Mouse (Mus musculus): ENCODE data around the gene Ankrd28. TPM values are rescaled to one million over a fixed set of nuclear protein-coding genes. Genes with fewer than 3 reads are reported as not detected.

Gene Ankrd28
- polyA plus RNA-seq, 1 experiment from 2014 or later, result 3.5 TPM

DNA sequence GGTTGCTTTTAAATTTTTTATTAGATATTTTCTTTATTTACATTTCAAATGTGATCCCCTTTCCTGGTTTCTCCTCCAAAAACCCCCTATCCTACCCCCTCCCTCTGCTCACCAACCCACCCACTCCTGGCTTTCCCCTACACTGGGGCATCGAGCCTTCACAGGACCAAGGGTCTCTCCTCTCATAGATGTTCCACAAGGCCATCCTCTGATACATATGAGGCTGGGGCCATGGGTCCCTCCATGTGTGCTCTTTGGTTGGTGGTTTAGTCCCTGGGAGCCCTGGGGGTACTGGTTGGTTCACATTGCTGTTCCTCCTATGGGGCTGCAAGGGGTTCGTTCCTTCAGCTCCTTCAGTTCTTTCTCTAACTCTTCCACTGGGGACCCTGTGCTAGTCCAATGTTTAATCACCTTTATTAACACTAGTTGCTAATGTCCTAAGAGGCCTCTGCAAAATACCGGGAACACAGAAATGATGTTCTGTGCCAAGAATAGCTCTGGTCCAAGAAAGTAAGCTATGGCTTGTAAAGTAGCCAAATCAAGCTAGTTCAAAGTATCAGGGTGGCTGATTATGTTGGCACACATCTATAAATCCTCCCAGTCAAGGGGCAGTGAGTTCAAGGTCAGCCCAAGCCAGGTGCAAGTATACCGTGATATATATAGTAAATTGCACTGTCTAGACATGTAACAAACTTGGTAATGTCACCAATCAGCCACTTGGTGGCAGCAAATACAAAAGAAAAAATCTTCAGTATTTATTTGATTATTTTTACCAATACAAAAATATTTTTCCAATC lies 36.3 kb downstream of the Ankrd28 start:
- Histone ChIP-seq H3K36me3 (replicated peaks) (no peaks in the 10 kb centered on the region), H3K9me3 (replicated peaks) (no peaks in the 10 kb centered on the region), H3K27me3 (no peaks in the 10 kb centered on the region), H3K4me3 (replicated peaks) (no peak overlapping the region), H3K9ac (no peak overlapping the region), H3K4me1 (replicated peaks) (peaks cover 14% of the 10 kb centered on the region), H3K27ac (replicated peaks) (no peak overlapping the region), H3K4me2 (no peak overlapping the region)
- WGBS (ENCODE audit: insufficient replicate concordance), result 62% methylated on average over 4 of the region's 4 CpGs
- ATAC-seq (ENCODE audit: insufficient read depth), result peak; percentile 54; the same call in 1 of the 2 replicates

DNA sequence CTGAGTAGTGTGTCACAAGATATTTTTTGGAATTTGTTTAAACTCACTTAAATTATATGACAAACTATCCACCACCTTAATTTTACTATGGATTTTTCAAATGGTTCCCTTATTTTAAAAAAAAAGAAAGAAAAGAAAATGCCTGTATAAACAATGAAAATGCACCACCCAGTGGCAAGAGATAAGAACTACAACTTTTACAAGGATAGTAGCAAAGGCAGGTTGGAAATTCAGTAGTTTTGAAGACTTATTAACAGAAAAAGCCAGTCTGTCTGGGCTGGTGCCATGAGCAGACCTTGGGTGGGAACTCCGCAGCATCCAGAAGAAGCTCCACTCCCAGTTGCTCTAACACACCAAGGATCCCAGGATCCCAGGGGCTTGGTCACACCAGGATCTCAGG lies 39.7 kb downstream of the Ankrd28 start:
- Histone ChIP-seq H3K4me1 (replicated peaks) (peaks cover 11% of the 10 kb centered on the region), H3K4me2 (no peak overlapping the region), H3K4me3 (replicated peaks) (no peak overlapping the region), H3K27ac (replicated peaks) (no peak overlapping the region), H3K9me3 (replicated peaks) (no peaks in the 10 kb centered on the region), H3K27me3 (no peaks in the 10 kb centered on the region), H3K9ac (no peak overlapping the region), H3K36me3 (replicated peaks) (no peaks in the 10 kb centered on the region)
- WGBS (ENCODE audit: insufficient replicate concordance), result 26% methylated on average over 1 of the region's 1 CpGs
- no peak for ATAC-seq (ENCODE audit: insufficient read depth)

DNA sequence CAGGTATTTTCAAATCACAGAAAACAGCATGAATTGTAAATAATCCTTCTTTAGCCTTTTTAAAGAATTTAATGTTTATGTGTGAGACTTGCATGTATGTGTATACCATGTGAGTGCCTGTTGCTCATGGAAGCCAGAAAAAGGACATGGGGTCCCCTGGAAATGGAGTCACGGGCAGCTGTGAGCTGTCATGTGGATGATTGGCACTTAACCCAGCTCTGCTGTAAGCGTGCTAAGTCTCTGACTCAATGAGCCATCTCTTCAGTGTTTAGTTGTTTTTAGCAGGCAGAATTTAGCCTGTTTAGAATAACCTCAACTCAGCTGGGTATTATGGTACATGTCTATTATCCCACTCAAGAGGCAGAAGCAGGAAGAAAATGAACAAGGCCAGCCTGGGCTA lies 43.5 kb downstream of the Ankrd28 start:
- Histone ChIP-seq H3K27me3 (no peaks in the 10 kb centered on the region), H3K9ac (no peak overlapping the region), H3K36me3 (replicated peaks) (no peaks in the 10 kb centered on the region), H3K27ac (replicated peaks) (no peak overlapping the region), H3K9me3 (replicated peaks) (no peaks in the 10 kb centered on the region), H3K4me3 (replicated peaks) (no peak overlapping the region), H3K4me2 (no peak overlapping the region), H3K4me1 (replicated peaks) (peaks cover 15% of the 10 kb centered on the region)
- no peak for ATAC-seq (ENCODE audit: insufficient read depth)
- 70% methylated on average over 2 of the region's 2 CpGs for WGBS (ENCODE audit: insufficient replicate concordance)

DNA sequence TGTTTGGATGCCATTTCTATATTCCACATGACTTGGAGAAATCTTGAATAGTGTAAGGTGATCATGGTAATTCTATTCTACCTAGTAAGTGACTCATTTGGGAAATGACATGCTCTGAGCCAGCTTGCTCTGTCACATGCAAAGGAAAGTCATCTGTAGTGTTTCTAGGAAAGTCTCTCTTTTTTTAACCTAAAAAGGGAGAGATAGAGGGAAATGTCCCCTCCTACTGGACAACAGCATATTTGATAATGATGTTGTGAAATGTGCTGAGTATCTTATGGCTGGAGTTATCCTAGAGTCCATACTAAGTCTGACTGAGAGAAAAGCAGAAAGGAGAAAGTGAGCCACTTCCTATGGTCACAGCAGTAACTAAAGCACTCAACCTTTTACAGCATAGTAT lies 44.8 kb downstream of the Ankrd28 start:
- H3K4me2 ChIP-seq, result no peak overlapping the region
- H3K36me3 ChIP-seq (replicated peaks), result no peaks in the 10 kb centered on the region
- H3K4me1 ChIP-seq (replicated peaks), result peaks cover 27% of the 10 kb centered on the region
- H3K27ac ChIP-seq (replicated peaks), result 0 out of 2 replicates have a peak overlapping the region, but pooled peaks have one; percentile 10
- no peak for ATAC-seq (ENCODE audit: insufficient read depth)
- H3K9ac ChIP-seq, result no peak overlapping the region
- no peak overlapping the region for H3K4me3 ChIP-seq (replicated peaks)
- no peaks in the 10 kb centered on the region for H3K27me3 ChIP-seq
- no peaks in the 10 kb centered on the region for H3K9me3 ChIP-seq (replicated peaks)

DNA sequence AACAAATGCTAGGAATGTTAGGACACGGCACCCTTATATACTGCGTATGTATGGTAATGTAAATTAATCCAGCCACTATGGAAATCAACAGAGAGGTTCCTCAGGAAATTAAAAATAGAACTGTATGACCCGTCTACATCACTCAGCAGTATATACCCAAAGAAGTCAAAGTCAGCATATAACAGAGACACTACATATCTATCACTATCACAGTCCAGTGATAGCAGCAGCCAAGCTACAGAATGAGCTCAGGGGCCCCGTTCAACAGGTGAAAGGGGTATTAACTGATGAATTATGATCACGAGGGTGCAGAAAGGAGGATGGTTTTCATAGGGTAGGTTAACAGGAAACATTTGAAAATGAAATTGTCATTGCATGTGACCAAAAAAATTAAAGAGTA lies 45.5 kb downstream of the Ankrd28 start:
- WGBS (ENCODE audit: insufficient replicate concordance), result 51% methylated on average over 5 of the region's 5 CpGs
- no peaks in the 10 kb centered on the region for H3K36me3 ChIP-seq (replicated peaks)
- H3K4me1 ChIP-seq (replicated peaks), result peaks cover 27% of the 10 kb centered on the region
- H3K27me3 ChIP-seq, result no peaks in the 10 kb centered on the region
- peak overlapping the region; percentile 20; the same call in 1 of the 2 replicates for H3K27ac ChIP-seq (replicated peaks)
- no peak overlapping the region for H3K9ac ChIP-seq
- ATAC-seq (ENCODE audit: insufficient read depth), result no peak
- no peaks in the 10 kb centered on the region for H3K9me3 ChIP-seq (replicated peaks)
- peak overlapping the region; percentile 11; the same call in 1 of the 2 replicates for H3K4me2 ChIP-seq
- H3K4me3 ChIP-seq (replicated peaks), result no peak overlapping the region

DNA sequence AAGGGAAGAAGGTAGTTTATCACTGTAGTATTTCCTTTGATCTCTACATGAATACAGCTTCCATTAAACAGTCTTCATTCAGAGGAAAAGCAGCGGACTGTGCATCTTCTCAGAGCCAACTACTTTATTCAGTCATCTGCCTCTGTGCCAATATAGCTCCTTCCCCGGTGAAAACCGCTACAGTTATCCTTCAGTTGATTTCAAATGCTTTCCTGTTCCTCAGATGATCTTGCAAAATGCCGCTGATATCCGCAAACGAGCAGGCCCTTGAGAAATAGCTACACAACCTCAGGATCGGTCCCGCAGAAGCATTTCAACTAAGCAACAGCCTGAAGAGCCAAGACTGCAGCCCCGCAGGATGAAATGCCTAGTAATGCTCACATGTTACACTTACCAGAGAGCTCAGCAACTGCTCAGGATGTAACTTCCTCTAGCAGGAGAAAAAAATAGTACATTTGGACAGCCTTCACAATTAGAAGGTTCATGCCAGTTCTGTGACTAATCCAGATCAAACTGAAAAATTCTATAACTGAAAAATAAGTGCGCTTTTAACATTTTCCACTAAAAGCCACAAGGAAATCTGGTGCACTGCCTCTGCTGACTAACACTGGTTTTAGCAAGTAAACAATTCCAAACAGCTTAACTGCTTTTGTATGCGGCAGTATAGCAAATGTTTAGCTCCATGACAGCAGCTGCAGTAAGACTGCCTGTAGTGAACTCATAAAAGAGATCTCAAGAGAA lies 49.0 kb downstream of the Ankrd28 start:
- no peaks in the 10 kb centered on the region for H3K36me3 ChIP-seq (replicated peaks)
- H3K27ac ChIP-seq (replicated peaks), result peak overlapping the region; percentile 54
- H3K9me3 ChIP-seq (replicated peaks), result no peaks in the 10 kb centered on the region
- peak overlapping the region; percentile 43 for H3K4me3 ChIP-seq (replicated peaks)
- peak overlapping the region; percentile 61 for H3K4me2 ChIP-seq
- peak overlapping the region; percentile 43; the same call in 1 of the 2 replicates for H3K9ac ChIP-seq
- no peaks in the 10 kb centered on the region for H3K27me3 ChIP-seq
- peaks cover 27% of the 10 kb centered on the region for H3K4me1 ChIP-seq (replicated peaks)
- 13% methylated on average over 11 of the region's 11 CpGs for WGBS (ENCODE audit: insufficient replicate concordance)
- peak; percentile 54; the same call in 1 of the 2 replicates for ATAC-seq (ENCODE audit: insufficient read depth)

DNA sequence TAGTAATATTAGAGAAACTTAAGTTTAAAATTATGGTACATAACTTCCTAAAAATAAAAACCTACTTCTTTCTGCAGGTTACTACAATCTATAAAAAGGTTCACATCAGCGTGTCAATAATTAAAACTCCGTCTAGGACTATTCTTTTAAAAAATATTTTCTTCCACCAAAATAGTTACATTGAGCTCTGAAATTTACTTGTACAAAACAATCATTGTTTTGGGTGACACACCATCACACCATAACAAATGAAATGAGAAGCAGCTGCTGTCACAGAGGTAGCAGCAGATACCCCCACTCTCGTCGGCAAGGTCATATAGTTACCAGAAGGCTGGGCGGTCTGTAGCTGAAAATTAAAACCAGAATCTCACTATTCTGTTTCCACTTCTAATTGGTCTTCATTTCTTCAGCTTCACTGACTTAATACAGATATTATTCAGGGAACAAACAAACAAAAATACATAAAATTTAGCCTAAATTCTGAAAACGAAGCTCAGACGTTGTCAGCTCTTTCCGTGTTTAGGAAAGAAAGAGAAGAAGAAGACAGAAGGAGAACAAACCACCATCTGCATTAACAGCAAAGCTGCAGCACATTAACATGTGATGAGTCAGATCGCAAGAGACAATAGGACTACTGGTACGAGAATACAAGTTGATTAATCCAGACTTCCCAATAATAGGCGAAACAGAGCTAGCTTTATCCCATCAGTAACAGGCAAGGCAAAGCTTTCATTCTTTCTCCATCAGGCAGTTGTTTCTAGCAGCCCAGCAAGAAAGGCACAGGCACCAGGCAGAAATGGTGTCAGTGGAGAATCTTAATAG lies 49.8 kb downstream of the Ankrd28 start:
- Histone ChIP-seq H3K9me3 (replicated peaks) (no peaks in the 10 kb centered on the region), H3K4me3 (replicated peaks) (peak overlapping the region; percentile 43), H3K36me3 (replicated peaks) (no peaks in the 10 kb centered on the region), H3K4me1 (replicated peaks) (peaks cover 24% of the 10 kb centered on the region), H3K4me2 (peak overlapping the region; percentile 61), H3K27me3 (no peaks in the 10 kb centered on the region), H3K27ac (replicated peaks) (peak overlapping the region; percentile 54), H3K9ac (peak overlapping the region; percentile 43)
- 31% methylated on average over 11 of the region's 11 CpGs for WGBS (ENCODE audit: insufficient replicate concordance)
- ATAC-seq (ENCODE audit: insufficient read depth), result no peak

DNA sequence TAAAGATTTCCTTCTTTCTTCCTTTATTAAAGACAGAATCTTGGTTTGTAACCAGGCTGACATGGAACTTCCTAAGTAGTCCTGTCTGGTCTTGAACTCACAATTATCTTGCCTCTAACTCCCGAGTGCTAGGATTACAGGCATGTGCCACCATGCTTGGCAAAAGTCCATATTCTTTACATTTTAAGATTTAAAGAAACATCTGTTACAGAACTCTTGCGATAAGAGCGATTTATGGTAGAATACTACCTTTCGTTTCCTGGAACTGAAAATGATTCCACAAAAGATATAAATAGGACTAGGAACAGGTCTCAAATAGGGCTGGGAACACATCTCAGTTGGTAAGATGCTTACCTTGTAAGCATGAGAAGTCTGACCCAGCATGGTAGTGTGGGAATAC lies 56.9 kb downstream of the Ankrd28 start:
- H3K4me3 ChIP-seq (replicated peaks), result no peak overlapping the region
- no peak overlapping the region for H3K27ac ChIP-seq (replicated peaks)
- H3K27me3 ChIP-seq, result no peaks in the 10 kb centered on the region
- 69% methylated on average over 4 of the region's 4 CpGs for WGBS (ENCODE audit: insufficient replicate concordance)
- H3K4me1 ChIP-seq (replicated peaks), result no peaks in the 10 kb centered on the region; the same call in 1 of the 2 replicates
- no peak for ATAC-seq (ENCODE audit: insufficient read depth)
- H3K9ac ChIP-seq, result no peak overlapping the region
- no peak overlapping the region for H3K4me2 ChIP-seq
- H3K9me3 ChIP-seq (replicated peaks), result no peaks in the 10 kb centered on the region
- no peaks in the 10 kb centered on the region for H3K36me3 ChIP-seq (replicated peaks)

DNA sequence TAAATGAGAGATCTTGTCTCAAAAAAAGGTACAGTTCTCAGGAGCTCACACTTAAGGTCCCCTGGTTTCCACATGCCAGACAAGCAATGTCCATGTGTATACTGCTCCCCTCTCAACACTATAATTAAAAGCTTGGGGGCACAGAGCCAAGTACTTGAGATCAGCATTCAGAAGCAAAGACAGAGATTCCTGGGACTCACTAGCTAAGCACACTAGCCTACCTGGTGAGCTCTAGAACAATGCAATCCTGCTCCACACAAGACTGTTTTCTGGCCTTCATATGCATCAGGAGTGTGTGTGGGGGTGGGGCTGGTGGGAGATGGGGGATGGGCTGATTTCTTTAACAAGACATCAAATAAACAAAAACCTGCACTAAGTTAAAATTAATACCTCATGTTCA lies 58.2 kb downstream of the Ankrd28 start:
- Histone ChIP-seq H3K27ac (replicated peaks) (no peak overlapping the region), H3K4me1 (replicated peaks) (no peaks in the 10 kb centered on the region; the same call in 1 of the 2 replicates), H3K9me3 (replicated peaks) (no peaks in the 10 kb centered on the region), H3K27me3 (no peaks in the 10 kb centered on the region), H3K9ac (no peak overlapping the region), H3K4me2 (no peak overlapping the region), H3K36me3 (replicated peaks) (no peaks in the 10 kb centered on the region), H3K4me3 (replicated peaks) (no peak overlapping the region)
- ATAC-seq (ENCODE audit: insufficient read depth), result no peak

DNA sequence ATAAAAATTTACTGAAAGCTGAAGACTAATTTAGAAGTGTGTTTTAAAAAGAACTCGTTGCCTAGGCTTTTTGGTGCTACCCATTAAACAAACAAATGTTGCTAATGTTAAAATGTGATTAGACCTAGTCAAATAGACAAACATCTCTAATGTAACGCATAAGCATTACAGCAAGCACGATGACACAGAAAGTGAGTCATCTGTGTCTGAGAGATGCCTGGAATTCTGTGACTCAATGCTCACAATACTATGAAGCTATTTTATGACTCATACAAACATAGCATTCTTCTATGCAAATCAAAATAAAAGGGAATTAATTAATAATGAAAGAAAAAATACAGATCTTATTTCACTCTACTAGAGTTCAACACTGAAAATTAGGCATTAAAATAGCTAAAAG lies 61.9 kb downstream of the Ankrd28 start:
- Histone ChIP-seq H3K27me3 (no peaks in the 10 kb centered on the region), H3K9me3 (replicated peaks) (no peaks in the 10 kb centered on the region), H3K27ac (replicated peaks) (no peak overlapping the region), H3K36me3 (replicated peaks) (no peaks in the 10 kb centered on the region), H3K4me1 (replicated peaks) (no peaks in the 10 kb centered on the region), H3K4me3 (replicated peaks) (no peak overlapping the region), H3K9ac (no peak overlapping the region), H3K4me2 (no peak overlapping the region)
- whole genome bisulfite sequencing (ENCODE audit: insufficient replicate concordance), result 74% methylated on average over 3 of the region's 3 CpGs
- no peak for ATAC-seq (ENCODE audit: insufficient read depth)

DNA sequence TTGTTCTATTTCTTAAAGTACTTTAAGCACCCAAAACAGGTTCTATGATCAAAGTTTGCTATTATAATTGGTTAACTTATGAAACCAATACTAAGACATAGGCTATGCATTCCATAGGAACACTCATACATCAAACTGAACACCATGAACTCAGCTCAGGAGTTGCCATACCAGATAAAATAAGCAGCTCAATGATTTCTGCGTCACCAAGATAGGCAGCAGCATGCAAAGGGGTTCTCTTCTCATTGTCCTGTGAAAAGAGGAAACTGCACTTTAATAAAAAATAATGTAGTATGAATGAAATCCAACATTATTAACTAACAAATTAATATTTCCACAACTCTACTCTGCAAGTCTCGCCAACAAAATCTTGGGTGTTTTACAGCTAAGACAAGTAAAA lies 66.4 kb downstream of the Ankrd28 start:
- Histone ChIP-seq H3K36me3 (replicated peaks) (no peaks in the 10 kb centered on the region; the same call in 1 of the 2 replicates), H3K4me3 (replicated peaks) (no peak overlapping the region), H3K27me3 (no peaks in the 10 kb centered on the region), H3K27ac (replicated peaks) (no peak overlapping the region), H3K4me1 (replicated peaks) (no peaks in the 10 kb centered on the region), H3K9me3 (replicated peaks) (no peaks in the 10 kb centered on the region), H3K4me2 (no peak overlapping the region), H3K9ac (no peak overlapping the region)
- ATAC-seq (ENCODE audit: insufficient read depth), result no peak
- 67% methylated on average over 2 of the region's 2 CpGs for WGBS (ENCODE audit: insufficient replicate concordance)
